Mouse (Mus musculus) small intestine, adult 2 months (tissue): ENCODE results near the gene Slc43a3. TPM values are rescaled to one million over a fixed set of nuclear protein-coding genes. Genes with fewer than 3 reads are reported as not detected.
A peak's percentile ranks its signal among the peaks of the same experiment; 100 is the strongest.

ENCODE experiments used
- H3K27ac ChIP-seq: fragments of 200-500 bp; 2 replicates; pipeline ENCODE4 v1.5.1; 2012; ENCODE audit warnings: low read depth, low read length, control low read depth, inconsistent platforms; ENCODE audit not compliant: insufficient read depth
- H3K27me3 ChIP-seq: fragments of 200-500 bp; 2 replicates; pipeline ENCODE4 v1.6.1; 2012; ENCODE audit warnings: mild to moderate bottlenecking, moderate library complexity, low read length, inconsistent platforms; ENCODE audit not compliant: control insufficient read depth, insufficient read depth
- H3K36me3 ChIP-seq: fragments of 200-500 bp; 2 replicates; pipeline ENCODE4 v1.6.1; 2012; ENCODE audit warnings: mild to moderate bottlenecking, low read length, control low read depth, inconsistent platforms; ENCODE audit not compliant: control insufficient read depth, insufficient read depth
- H3K4me1 ChIP-seq: fragments of 200-500 bp; 2 replicates; pipeline ENCODE4 v1.6.1; 2012; ENCODE audit warnings: low read length, inconsistent platforms, mixed read lengths; ENCODE audit not compliant: control insufficient read depth, insufficient read depth, insufficient read length
- H3K4me3 ChIP-seq: fragments of 200-500 bp; 2 replicates; pipeline ENCODE4 v1.5.1; 2012; ENCODE audit warnings: low read depth, mild to moderate bottlenecking, control low read depth, inconsistent platforms, low read length, moderate library complexity
- CTCF ChIP-seq: fragments of 200-500 bp; IDR thresholded peaks from 2 replicates; pipeline ENCODE4 v1.5.1; 2012; ENCODE audit warnings: low read depth, mild to moderate bottlenecking, control low read depth, inconsistent platforms, low read length, moderate library complexity, mixed read lengths; ENCODE audit not compliant: insufficient replicate concordance, insufficient read length; ENCODE audit errors: extremely low read depth
- POLR2A ChIP-seq: fragments of 200-500 bp; IDR thresholded peaks from 2 replicates; pipeline ENCODE4 v1.6.1; 2012; ENCODE audit warnings: low read depth, mild to moderate bottlenecking, control low read depth, inconsistent platforms, low read length, moderate library complexity
- WGBS: fragments of 180-500 bp; shearing (Covaris S2); methylation state at CpG from one replicate; pipeline ENCODE4 v1.1.7; 2018; 5-methylcytosine and 5-hydroxymethylcytosine counted together
- polyA plus RNA-seq: library from polyadenylated mRNA; depleted of rRNA; stranded (reverse); fragments of >200 nt; gene quantifications from 2 replicates; pipeline ENCODE4 v1.2.3, GENCODE M21; 2012

The Slc43a3 gene
- polyA plus RNA-seq, 1 experiment = 31.1 TPM

DNA sequence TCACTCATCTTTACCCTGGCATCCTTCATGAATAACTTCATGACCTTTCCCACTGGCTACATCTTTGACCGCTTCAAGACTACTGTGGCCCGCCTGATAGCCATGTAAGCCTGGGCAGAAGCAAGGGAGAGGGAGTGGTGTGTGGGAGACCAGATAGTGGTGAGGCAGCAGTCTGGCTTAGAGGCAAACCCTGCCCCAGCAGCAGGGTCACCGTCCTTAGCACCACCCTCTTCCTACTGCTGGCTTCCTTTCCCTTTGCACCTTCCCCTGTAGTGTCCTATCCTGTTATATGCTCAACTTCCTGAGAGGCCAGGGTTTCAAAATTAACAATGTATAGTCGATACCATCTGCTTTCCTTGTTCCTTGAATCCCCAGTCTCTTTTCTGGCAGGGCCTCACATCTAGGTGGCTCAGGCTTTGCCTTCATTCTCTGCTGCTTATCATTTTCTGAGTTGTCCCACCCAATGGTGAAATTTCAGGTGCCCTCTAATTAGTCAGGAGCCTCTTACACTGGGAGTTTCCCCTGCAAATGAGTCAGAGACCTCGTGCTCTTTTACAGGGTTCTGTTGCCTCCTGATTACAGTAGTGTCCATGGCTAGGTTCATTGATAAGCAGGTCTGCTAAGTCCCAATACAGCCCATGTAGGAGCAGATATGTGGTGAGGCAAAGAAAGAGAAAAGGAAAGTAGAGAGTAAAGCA, 2.0 kb downstream of the Slc43a3 start:
- Histone ChIP-seq H3K27ac (peak overlapping the region; percentile 64), H3K4me1 (peaks cover 5% of the 10 kb centered on the region; the same call in 1 of the 2 replicates)
- WGBS = 38% methylated on average over 5 of the region's 5 CpGs

DNA sequence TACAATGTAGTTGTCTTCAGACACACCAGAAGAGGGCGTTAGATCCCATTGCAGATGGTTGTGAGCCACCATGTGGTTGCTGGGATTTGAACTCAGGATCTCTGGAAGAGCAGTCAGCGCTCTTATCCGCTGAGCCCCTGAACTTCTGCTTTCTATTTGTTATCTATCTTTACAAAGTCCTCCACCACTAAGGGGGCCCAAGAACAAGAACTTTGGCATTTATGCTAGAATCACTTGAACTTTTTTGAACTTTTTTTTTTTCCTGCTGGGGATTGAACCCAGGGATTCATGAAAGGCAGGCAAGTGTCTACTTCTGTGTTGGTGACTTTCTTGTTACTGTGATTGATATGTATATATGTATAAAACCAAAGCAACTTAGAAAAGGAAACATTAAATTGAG, 2.9 kb downstream of the Slc43a3 start:
- H3K4me3 ChIP-seq = no peak overlapping the region
- H3K27ac ChIP-seq = no peak overlapping the region
- 88% methylated on average over 3 of the region's 3 CpGs for WGBS
- H3K4me1 ChIP-seq = peaks cover 5% of the 10 kb centered on the region; the same call in 1 of the 2 replicates
- TF ChIP-seq CTCF = no peak
- TF ChIP-seq POLR2A = no peak
- H3K36me3 ChIP-seq = no peaks in the 10 kb centered on the region
- no peaks in the 10 kb centered on the region for H3K27me3 ChIP-seq

More for the DNA sequence above, 2.0 kb downstream of the Slc43a3 start:
- TF ChIP-seq CTCF = no peak
- no peak for TF ChIP-seq POLR2A
- H3K27me3 ChIP-seq = no peaks in the 10 kb centered on the region
- H3K36me3 ChIP-seq = no peaks in the 10 kb centered on the region
- H3K4me3 ChIP-seq = peak overlapping the region; percentile 77

DNA sequence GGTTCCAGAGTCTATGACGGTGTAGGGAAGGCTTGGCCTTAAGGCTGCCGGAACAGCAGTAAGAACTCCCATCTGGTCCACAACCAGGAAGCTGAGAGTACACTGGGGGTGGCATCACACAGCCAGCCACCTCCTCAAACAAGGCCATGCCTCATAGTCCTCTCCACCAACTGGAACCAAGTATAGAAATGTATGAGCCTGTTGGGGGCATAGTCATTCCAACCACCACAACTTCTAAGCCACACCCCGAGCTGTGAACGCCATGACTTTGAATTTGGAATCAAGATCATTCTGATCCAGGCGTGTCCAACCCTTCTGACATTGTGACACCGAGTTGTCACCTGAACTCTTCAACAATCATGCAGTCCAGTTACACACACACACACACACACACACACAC, 3.3 kb downstream of the Slc43a3 start:
- Histone ChIP-seq H3K36me3 (no peaks in the 10 kb centered on the region), H3K4me1 (peaks cover 5% of the 10 kb centered on the region; the same call in 1 of the 2 replicates), H3K4me3 (no peak overlapping the region), H3K27ac (no peak overlapping the region), H3K27me3 (no peaks in the 10 kb centered on the region)
- no peak for TF ChIP-seq CTCF
- WGBS = 86% methylated on average over 6 of the region's 6 CpGs

DNA sequence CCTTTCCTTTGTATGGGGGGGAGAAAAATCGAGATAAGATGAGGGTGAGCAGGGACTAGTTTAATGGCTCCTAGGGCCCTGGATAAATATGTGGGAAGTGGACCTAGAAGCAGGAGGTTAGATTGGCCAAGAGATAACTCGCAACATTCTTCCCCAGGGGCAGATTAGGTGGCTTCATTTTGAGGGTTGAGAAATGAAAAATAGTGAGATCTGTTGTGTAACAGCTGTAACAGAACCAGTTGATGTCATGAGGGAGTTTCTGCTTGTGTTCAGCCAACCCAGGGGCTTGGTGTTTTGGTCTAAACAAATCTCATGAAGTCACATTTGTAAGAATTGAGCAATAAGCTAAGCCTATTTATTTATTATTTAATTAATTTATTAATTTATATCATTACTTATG, 5.0 kb downstream of the Slc43a3 start:
- H3K27me3 ChIP-seq = no peaks in the 10 kb centered on the region
- 60% methylated on average over 2 of the region's 2 CpGs for WGBS

DNA sequence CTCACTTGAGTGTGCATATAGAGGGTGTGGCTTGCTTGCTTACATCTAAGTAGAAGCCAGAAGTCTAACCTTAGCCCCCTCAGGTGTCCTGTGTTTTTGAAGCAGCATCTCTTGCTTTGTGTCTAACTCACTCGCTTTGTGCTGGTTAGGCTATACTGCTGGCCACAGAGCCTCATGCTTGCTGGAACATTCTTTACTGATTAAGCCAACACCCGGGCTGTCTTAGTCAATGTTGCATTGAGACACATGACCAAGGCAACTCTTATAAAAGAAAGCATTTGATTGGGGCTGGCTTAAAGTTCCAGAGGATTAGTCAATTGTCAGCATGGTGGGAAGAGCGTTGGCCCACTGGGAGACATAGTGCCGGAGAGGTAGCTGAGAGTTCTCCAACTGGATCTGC, 5.4 kb downstream of the Slc43a3 start:
- H3K27ac ChIP-seq = no peak overlapping the region
- H3K4me3 ChIP-seq = no peak overlapping the region
- H3K4me1 ChIP-seq = peaks cover 5% of the 10 kb centered on the region; the same call in 1 of the 2 replicates
- no peak for TF ChIP-seq POLR2A
- no peak for TF ChIP-seq CTCF
- H3K27me3 ChIP-seq = no peaks in the 10 kb centered on the region
- 88% methylated on average over 4 of the region's 4 CpGs for WGBS
- no peaks in the 10 kb centered on the region for H3K36me3 ChIP-seq

More for the DNA sequence above, 5.0 kb downstream of the Slc43a3 start:
- peaks cover 5% of the 10 kb centered on the region; the same call in 1 of the 2 replicates for H3K4me1 ChIP-seq
- H3K4me3 ChIP-seq = no peak overlapping the region
- no peaks in the 10 kb centered on the region for H3K36me3 ChIP-seq
- no peak overlapping the region for H3K27ac ChIP-seq
- TF ChIP-seq POLR2A (no peak), CTCF (no peak)

DNA sequence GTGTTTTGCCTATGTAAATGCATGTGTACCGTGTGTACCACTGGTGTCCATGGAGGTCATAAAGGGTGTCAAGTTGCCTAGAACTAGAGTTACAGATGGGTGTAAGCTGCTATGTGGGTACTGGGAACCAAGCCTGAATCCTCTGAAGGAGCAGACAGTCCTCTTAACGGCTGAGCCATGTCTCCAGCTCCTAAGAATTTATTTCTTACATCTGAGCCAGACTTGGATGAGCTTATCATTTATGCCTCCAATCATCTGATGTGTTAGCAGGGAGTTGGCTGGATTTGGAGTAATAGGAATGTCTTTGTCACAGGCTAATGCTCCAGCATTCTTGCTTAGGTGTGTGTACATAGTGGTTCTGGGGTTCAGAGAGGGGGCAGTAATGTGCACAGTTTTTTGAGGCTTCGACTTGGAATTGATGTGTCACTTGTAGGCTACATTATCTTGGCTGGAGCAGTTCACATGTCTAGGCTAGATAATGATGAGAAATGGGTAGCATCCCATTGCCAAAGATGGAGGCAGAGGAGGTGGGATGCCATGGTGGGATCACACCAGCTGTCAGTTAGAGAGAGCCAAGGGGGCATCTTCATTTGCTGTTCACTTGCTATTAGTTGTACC, 10.9 kb downstream of the Slc43a3 start:
- 71% methylated on average over 3 of the region's 3 CpGs for WGBS
- Histone ChIP-seq H3K36me3 (no peaks in the 10 kb centered on the region; the same call in 1 of the 2 replicates), H3K27ac (no peak overlapping the region), H3K4me3 (no peak overlapping the region), H3K4me1 (no peaks in the 10 kb centered on the region), H3K27me3 (no peaks in the 10 kb centered on the region)
- TF ChIP-seq POLR2A (no peak), CTCF (no peak)

DNA sequence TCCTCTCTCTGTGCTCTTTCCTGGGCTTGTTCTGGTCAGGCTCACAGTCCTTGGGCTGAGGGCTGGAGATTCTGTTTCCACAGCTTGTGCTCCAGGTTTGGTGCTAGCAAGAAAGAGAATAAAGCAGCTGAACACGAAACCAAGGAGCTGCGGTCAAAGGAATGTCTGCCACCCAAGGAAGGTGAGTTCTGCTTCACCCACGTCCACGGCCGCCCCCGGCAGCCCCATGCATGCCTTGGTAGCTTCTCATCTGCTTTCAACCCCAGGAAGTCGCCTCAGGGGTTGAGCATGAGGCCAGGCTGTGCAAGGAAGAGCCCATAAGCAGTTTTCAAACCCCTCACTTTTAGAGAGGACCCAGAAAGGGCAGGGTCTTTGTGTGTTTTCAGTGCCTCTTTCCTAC, 11.9 kb downstream of the Slc43a3 start:
- no peak overlapping the region for H3K4me3 ChIP-seq
- H3K27me3 ChIP-seq = no peaks in the 10 kb centered on the region
- H3K36me3 ChIP-seq = no peaks in the 10 kb centered on the region; the same call in 1 of the 2 replicates
- WGBS = 94% methylated on average over 7 of the region's 7 CpGs
- H3K4me1 ChIP-seq = no peaks in the 10 kb centered on the region
- TF ChIP-seq POLR2A (no peak), CTCF (no peak)
- no peak overlapping the region for H3K27ac ChIP-seq
